Mouse (Mus musculus): ENCODE results near the gene Fig4. TPM values are rescaled to one million over a fixed set of nuclear protein-coding genes. Genes with fewer than 3 reads are reported as not detected.

Fig4 gene
- polyA plus RNA-seq, 1 experiment = 13.7 TPM

DNA sequence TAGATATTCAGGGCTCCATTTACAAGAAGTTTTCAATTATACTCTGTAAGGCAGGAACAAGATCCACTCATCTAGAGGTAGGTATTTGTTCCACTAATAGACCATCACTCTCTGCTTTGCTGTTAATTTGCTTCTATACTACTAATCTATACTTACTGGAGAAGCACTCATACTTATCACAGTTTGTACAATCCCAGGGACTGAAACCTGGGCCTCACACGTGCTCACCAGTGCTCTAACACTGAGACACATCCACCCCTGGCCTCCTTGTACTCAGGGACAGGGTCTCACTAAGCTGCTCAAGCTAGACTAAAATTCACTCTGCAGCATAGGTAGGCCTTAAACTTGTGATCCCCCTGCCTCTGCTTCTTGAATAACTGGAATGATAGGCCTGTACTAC lies 41.8 kb downstream of the Fig4 start:
- no peak for DNase-seq (ENCODE audit: low read depth)

DNA sequence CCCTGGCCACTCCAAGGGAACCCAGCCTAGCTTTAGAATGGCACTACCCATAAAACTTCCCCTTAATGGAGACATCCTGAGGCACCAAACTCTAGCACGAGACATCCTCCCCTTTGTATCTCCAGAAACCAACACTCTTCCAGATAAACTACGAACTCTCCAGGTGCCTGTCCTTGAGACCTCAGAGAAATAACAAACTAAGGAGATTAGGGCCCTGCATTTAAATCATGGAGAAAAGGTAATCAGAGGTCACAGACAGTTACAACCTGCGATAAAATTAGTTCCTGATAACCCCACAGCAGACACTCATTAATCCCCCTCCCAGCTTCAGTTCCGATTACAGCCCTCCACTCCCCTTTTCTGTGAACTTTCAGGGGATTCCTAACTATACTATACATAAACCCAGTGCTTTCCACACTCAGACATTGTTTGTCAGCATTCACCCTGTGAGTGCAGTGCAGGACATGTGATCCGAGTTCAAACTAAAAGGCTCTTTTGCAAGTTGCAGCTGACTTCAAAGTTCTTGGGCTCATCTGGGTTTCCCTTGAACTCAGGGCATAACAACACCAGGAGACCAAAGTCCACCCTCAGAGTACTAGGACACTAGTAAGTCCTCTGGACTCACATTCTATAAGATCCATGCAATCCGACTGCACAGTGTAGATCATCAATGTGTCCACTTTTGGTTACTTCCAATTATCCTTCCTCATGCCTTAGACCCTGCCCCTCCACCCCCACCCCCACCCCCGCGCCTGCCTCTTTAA lies 42.6 kb downstream of the Fig4 start:
- DNase-seq (ENCODE audit: low read depth) = no peak

DNA sequence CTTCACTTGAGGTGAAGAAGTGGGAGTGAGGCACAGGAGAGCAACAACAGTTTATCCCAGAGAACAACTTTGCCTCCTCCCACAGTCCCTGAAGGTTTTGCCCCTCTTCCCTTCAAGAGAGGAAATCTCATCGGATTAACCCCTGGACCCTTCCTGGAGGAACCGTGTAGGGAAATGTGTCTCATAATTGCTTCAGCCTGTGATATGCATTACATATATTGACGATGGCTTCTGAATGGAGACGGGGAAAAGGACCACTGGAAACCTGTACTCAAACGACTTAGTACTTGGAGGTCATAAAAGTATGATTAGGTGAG lies 52.4 kb downstream of the Fig4 start:
- no peak for DNase-seq (ENCODE audit: low read depth)

- no peak for DNase-seq (ENCODE audit: low read depth)
Measured at GRCm38 (mm10) chr10:41250045-41250748, 52.9 kb downstream of the Fig4 start.

GRCm38 (mm10) chr10:41249006-41249659 lies 53.9 kb downstream of the Fig4 start:
- DNase-seq (ENCODE audit: low read depth) = peak; percentile 26

GRCm38 (mm10) chr10:41247800-41248473 lies 55.1 kb downstream of the Fig4 start:
- DNase-seq (ENCODE audit: low read depth) = no peak

DNA sequence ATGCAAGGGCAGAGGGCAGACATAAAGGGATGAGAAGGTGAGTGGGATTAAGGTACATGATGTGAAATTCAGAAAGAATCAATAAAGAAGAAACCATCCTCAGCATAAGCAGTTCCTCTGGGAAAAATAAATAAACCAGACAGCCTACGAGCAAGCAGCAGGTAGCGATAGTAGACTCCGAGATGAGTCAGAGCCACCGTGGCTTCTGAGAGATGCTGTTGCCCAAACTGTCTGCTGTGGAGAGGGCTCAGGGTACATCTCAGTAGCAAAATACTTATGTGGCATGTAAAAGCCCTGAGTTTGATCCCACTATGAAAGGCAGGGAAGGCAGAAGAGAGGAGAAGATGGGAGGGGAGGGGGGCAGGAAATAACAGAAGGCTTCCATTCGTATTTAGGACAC lies 56.9 kb downstream of the Fig4 start:
- no peak for DNase-seq (ENCODE audit: low read depth)

DNA sequence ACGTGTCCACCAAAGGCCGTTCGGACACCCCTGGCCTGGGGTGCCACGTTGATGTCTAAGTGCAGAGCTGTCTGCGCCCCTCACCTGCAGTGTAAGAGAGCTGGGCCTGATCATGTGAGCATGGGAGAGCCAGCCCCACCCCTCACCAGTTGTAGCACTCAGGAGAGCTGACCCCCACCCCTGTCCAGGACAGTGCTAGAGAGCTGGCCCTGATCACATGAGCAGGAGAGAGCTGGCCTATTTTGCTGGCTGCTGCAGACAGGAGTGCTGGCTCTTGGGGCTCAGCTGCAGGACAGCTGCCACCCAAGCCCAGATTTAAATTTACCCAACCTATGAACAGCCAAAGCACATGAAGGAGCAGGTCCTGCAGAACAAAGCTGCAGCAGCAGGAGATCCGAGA lies 57.6 kb downstream of the Fig4 start:
- DNase-seq (ENCODE audit: low read depth) = no peak

DNA sequence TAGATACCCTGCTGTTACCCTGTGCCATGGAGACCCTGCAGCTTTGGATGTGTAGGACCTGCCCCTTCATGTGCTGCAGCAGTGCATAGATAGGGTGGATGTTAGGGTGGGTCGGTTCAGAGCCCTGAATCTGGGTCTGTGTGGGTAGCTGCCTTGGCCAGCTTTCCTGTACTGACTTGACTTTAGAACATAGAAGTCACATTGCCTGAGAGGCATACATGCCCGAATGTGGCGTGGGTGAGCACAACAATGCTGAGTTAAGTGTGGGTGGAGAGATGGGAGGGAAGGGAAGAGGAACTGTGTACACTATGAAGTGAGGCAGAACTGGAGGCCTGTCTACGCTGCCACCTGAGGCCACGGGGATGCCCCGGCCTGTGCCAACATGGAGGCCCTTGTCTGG lies 58.0 kb downstream of the Fig4 start:
- peak; percentile 47 for DNase-seq (ENCODE audit: low read depth)

DNA sequence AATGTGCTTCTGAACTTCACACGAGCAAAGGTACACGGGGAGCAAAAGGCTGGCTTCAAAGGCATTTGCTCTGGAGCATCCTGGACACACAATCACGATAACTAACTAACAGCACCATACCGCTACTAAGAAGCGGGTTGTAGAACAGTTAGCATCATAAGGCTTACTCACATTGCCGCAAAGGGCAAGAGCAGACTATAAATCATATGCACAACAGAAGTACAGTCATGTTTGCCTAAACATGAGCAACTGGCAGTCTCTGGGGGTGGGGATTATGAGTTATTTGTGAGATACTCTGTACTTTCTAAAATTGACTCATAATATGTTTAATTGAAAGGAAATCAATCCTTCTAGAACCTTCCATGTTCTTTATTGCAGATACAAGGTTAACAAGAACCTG lies 59.1 kb downstream of the Fig4 start:
- DNase-seq (ENCODE audit: low read depth) = no peak

DNA sequence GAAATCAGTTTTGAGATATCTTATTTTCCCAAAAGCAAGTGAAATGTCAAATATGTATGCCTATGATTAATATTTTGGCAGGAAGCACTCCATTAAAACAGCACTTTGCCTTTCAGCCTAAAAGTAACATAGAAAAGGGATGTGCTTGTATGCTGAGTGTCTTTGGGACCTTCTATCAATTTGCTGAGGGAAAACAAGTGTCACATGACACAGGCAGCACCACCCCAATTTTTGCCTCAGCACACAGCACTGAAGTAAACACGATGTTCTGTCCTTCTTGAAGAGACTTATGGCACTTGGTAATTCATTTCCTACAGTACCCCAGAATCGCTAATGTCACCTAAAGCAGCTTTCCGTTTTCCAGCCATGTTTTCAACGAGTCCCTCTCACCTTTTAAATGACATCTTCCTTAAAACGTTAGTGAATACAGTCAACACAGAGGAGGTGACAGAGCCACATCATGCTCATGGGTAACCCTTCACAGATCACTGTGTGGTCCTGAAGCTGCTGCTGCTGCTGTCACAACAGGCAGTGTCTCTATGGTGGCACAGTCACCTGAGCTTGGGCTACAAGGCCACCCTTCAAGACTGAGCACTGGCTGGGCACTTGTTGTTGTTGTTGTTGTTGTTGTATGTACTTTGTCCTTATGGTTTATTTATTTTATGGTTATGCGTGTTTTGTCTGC lies 61.4 kb downstream of the Fig4 start:
- DNase-seq (ENCODE audit: low read depth) = no peak

DNA sequence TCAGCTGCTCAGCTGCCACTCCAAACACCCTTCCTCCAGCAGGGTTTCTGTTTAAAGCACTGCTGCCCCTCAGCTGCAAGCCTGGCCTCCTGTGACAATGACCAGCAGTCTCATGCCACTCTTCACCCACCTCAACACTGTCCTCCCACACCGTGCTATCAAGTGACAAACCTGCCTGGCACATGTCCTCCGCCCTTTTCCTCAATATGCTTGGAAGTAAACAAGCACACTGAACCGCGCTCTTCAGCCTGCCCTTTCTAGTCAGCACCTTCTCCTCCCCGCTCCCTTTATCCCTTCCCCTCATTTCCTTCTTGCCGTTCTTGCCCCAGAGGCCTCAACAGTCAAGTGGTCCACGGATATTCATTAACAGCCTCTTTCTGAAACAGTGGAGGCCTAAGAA lies 62.0 kb downstream of the Fig4 start:
- no peak for DNase-seq (ENCODE audit: low read depth)

- DNase-seq (ENCODE audit: low read depth) = no peak
Measured at GRCm38 (mm10) chr10:41236020-41236419, 67.0 kb downstream of the Fig4 start.

GRCm38 (mm10) chr10:41235584-41235983 lies 67.5 kb downstream of the Fig4 start:
- no peak for DNase-seq (ENCODE audit: low read depth)

GRCm38 (mm10) chr10:41235159-41235558 lies 67.9 kb downstream of the Fig4 start:
- no peak for DNase-seq (ENCODE audit: low read depth)

- DNase-seq (ENCODE audit: low read depth) = no peak
Measured at GRCm38 (mm10) chr10:41234552-41234951, 68.5 kb downstream of the Fig4 start.

- no peak for DNase-seq (ENCODE audit: low read depth)
Measured at GRCm38 (mm10) chr10:41233140-41233539, 69.9 kb downstream of the Fig4 start.

GRCm38 (mm10) chr10:41231163-41231835 lies 71.8 kb downstream of the Fig4 start:
- no peak for DNase-seq (ENCODE audit: low read depth)

DNA sequence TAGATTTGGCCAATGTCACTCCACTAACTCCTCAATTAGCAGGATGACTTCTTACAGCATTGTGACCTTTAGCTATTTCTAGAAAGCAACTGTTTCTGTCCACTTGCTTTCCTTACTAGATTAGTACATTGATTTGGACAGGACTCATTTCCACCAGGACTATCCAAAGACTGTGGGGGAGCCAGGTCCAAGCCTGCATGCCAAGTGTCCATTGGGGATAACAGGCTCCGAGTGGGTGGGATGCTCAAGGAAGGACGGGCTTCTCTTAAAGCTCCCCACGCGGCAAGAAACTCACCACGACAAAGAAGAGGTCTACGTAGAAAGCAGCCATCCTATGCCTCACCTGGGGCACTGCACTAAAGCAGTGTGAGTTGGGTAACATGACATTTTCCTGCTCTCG lies 75.4 kb downstream of the Fig4 start:
- DNase-seq (ENCODE audit: low read depth) = no peak

GRCm38 (mm10) chr10:41223499-41223898 lies 79.6 kb downstream of the Fig4 start:
- no peak for DNase-seq (ENCODE audit: low read depth)

- DNase-seq (ENCODE audit: low read depth) = no peak
Measured at GRCm38 (mm10) chr10:41221204-41221603, 81.9 kb downstream of the Fig4 start.

Measured in gonadal fat pad, adult 2 months (tissue).